Mouse (Mus musculus): Measurements from ENCODE around the gene Cnn1.

DNA sequence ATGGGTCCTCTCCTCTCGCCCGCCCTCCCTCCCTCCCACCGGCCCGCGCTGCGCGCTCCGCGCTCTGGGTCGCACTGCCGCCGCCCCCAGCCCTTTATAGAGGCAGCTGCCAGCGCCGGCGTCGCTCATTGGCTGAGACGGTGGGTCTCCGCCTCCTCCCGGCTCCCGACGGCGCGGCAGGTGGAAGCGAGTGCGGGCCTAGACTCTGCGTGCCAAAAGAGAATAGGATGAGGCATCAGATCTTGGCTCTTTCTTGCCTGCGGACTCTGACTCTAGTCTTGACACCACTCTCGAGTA, 47.1 kb upstream of the Cnn1 start, which contains the start of gene Elavl3:
- TF ChIP-seq CTCF (IDR thresholded peaks at IDR 0.05; ENCODE audit: low read depth, low read length) (no peak), EP300 (IDR thresholded peaks at IDR 0.05; ENCODE audit: insufficient read depth, low read depth, low read length) (no peak)

Measured in ES-Bruce4 (cell line).